Mouse (Mus musculus): ENCODE measurements around the gene Cdc123.

DNA sequence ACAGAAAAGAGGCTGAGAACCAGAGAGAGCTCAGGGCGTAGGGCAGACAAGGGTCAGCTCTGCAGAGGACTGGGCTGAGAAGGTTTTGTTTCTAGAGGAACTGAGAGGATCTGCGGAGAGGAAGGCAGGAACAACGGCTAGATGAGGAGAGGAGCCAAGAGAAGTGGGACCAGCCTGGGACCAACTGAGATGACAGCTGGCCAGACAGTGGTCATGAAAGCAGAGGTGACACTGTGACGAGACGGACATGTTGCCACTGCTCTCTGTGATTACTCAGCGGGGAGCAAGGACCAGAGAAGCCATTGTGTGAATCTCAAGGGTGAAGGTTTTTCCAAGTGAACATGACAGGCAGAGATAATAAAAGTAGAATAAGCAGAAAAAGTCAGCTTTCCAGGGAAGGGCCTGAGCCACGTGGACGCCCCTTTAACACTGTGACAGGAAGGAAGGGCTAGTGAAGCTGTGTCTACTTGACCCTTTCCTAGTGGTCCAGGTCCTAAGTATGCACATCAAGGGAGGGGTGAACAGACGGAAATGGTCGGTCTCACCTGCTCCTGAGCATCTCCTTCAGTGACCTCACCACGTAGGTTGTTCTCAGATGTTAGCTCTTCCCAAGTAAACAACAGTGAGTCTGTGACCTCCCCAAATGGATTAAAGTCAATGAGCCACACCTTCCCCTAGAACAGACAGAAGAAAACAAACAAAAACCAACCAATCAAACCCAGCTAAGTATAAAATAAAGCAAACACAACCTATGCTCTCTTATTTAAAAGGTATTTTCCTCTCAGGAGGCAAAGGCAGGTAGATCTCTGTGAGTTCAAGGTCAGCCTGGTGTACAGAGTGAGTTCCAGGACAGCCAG lies 46.9 kb downstream of the Cdc123 start:
- TF ChIP-seq EP300 (IDR thresholded peaks at IDR 0.05) (no peak), CTCF (IDR thresholded peaks at IDR 0.05) (no peak)

All from lung, postnatal 0 days (tissue).